Mouse (Mus musculus) MEL (cell line): ENCODE data around the gene Nprl3.

Source experiments
- CTCF ChIP-seq, 3 experiments: IDR thresholded peaks in 2 of 3; conservative IDR thresholded peaks in 1 of 3; 2 replicates each; pipeline ENCODE4 v1.5.1; 2011 to 2012; ENCODE audit warnings: low read length in 3 of 3, low read depth in 2 of 3, mild to moderate bottlenecking in 2 of 3, improper control_type of control experiment in 1 of 3, inconsistent platforms in 1 of 3, mixed read lengths in 1 of 3, moderate library complexity in 1 of 3; ENCODE audit not compliant: control insufficient read depth in 1 of 3, insufficient read depth in 1 of 3, poor library complexity in 1 of 3, severe bottlenecking in 1 of 3
- EP300 ChIP-seq, 2 experiments: IDR thresholded peaks; 2 replicates each; pipeline ENCODE4 v1.6.1; 2011; ENCODE audit warnings: improper control_type of control experiment in 2 of 2, low read length in 2 of 2, low read depth in 1 of 2, mild to moderate bottlenecking in 1 of 2
- JUND ChIP-seq: IDR thresholded peaks from 2 replicates; pipeline ENCODE4 v1.6.1; 2011; ENCODE audit warnings: low read depth, mild to moderate bottlenecking, improper control_type of control experiment, low read length
- MAFK ChIP-seq: IDR thresholded peaks from 2 replicates; pipeline ENCODE4 v1.6.1; 2011; ENCODE audit warnings: low read depth, mild to moderate bottlenecking, low read length, improper control_type of control experiment, borderline replicate concordance
- POLR2A ChIP-seq, 2 experiments: IDR thresholded peaks; 2 replicates each; pipeline ENCODE4 v1.6.1; 2011 to 2012; ENCODE audit warnings: low read length in 2 of 2, mild to moderate bottlenecking in 2 of 2, control low read depth in 1 of 2, improper control_type of control experiment in 1 of 2, low read depth in 1 of 2, moderate library complexity in 1 of 2; ENCODE audit not compliant: control insufficient read depth in 1 of 2, insufficient read depth in 1 of 2, poor library complexity in 1 of 2
- POLR2AphosphoS2 ChIP-seq: IDR thresholded peaks from 2 replicates; pipeline ENCODE4 v1.6.1; 2011; ENCODE audit warnings: low read length, improper control_type of control experiment
- POLR2AphosphoS5 ChIP-seq: IDR thresholded peaks from 2 replicates; pipeline ENCODE4 v1.6.1; 2012; ENCODE audit warnings: low read depth, borderline replicate concordance, mild to moderate bottlenecking, inconsistent platforms, low read length, moderate library complexity, mixed read lengths
- RCOR1 ChIP-seq: IDR thresholded peaks from 2 replicates; pipeline ENCODE4 v1.6.1; 2012; ENCODE audit warnings: low read depth, mild to moderate bottlenecking, inconsistent platforms, low read length, improper control_type of control experiment
- ZC3H11A ChIP-seq: IDR thresholded peaks from 2 replicates; pipeline ENCODE4 v1.6.1; 2012; ENCODE audit warnings: low read depth, mild to moderate bottlenecking, inconsistent platforms, low read length, improper control_type of control experiment
- ZMIZ1 ChIP-seq: IDR thresholded peaks from 2 replicates; pipeline ENCODE4 v1.6.1; 2012; ENCODE audit warnings: low read depth, mild to moderate bottlenecking, inconsistent platforms, low read length, improper control_type of control experiment, moderate library complexity

GRCm38 (mm10) chr11:32227041-32227440 is 40.5 kb downstream of the Nprl3 start:
- TF ChIP-seq POLR2AphosphoS2 (no peak; the same call in 1 of the 2 replicates), CTCF (IDR thresholded peaks at IDR 0.05 in 2 of 3, conservative IDR thresholded peaks at IDR 0.05 in 1 of 3; ENCODE audit: control insufficient read depth in 1 of 3, insufficient read depth in 1 of 3, low read depth in 2 of 3, low read length in 3 of 3, poor library complexity in 1 of 3, severe bottlenecking in 1 of 3) (no peak), ZMIZ1 (no peak), EP300 (IDR thresholded peaks at IDR 0.05; ENCODE audit: low read depth in 1 of 2, low read length in 2 of 2) (no peak), RCOR1 (no peak), JUND (no peak), POLR2A (IDR thresholded peaks at IDR 0.05; ENCODE audit: control insufficient read depth in 1 of 2, insufficient read depth in 1 of 2, low read depth in 1 of 2, low read length in 2 of 2, poor library complexity in 1 of 2) (no peak), ZC3H11A (no peak), POLR2AphosphoS5 (no peak), MAFK (no peak)
